17 mouse cellular contexts compared by ENCODE assay signal in genomic region chr15:78298558-78298957, GRCm38 (mm10).
"Had no signal": no experiment of that assay in that cellular context is flagged by ENCODE, and none has a peak within 500 bp of the region (broad histone marks: within the 10 kb centered on the region; RNA-seq: fewer than 3 reads in every experiment).

No protein-coding gene starts in this region.

- H3K4me1 ChIP-seq: liver, embryonic 15.5 days; lung, embryonic 15.5 days; midbrain, embryonic 12.5 days; neural tube, embryonic 12.5 days; stomach, embryonic 15.5 days had no signal

- H3K27me3 ChIP-seq: liver, embryonic 15.5 days; lung, embryonic 15.5 days; midbrain, embryonic 12.5 days; neural tube, embryonic 12.5 days; stomach, embryonic 15.5 days had no signal

- DNase-seq: liver, postnatal 0 days; lung, adult 2 months; lung, postnatal 14 days; lung, postnatal 36 days; midbrain, embryonic 14.5 days; right cerebral cortex, postnatal 14 days; thymus, adult 2 months; thymus, postnatal 25 days; thymus, postnatal 4 days had no signal

- H3K4me3 ChIP-seq: liver, embryonic 15.5 days; lung, embryonic 15.5 days; midbrain, embryonic 10.5 days; midbrain, embryonic 12.5 days; neural tube, embryonic 12.5 days; stomach, embryonic 15.5 days had no signal

- H3K36me3 ChIP-seq: liver, embryonic 15.5 days; lung, embryonic 15.5 days; midbrain, embryonic 10.5 days; midbrain, embryonic 12.5 days; neural tube, embryonic 12.5 days; stomach, embryonic 15.5 days had no signal

- H3K9me3 ChIP-seq: liver, embryonic 15.5 days; lung, embryonic 15.5 days; midbrain, embryonic 10.5 days; midbrain, embryonic 12.5 days; neural tube, embryonic 12.5 days; stomach, embryonic 15.5 days had no signal

- ATAC-seq: liver, postnatal 0 days; lung, postnatal 0 days; midbrain, embryonic 16.5 days had no signal
